Mouse (Mus musculus): ENCODE results near the gene Rab1b. TPM values are rescaled to one million over a fixed set of nuclear protein-coding genes. Genes with fewer than 3 reads are reported as not detected.

The Rab1b gene
- polyA plus RNA-seq (2015; fragmentation: Illumina TruSeq; extraction: RNeasy Lipid Tissue Mini Kit (QIAGEN cat#74804); ENCODE audit: insufficient read depth, low read depth, low replicate concordance), result 28.5 TPM

DNA sequence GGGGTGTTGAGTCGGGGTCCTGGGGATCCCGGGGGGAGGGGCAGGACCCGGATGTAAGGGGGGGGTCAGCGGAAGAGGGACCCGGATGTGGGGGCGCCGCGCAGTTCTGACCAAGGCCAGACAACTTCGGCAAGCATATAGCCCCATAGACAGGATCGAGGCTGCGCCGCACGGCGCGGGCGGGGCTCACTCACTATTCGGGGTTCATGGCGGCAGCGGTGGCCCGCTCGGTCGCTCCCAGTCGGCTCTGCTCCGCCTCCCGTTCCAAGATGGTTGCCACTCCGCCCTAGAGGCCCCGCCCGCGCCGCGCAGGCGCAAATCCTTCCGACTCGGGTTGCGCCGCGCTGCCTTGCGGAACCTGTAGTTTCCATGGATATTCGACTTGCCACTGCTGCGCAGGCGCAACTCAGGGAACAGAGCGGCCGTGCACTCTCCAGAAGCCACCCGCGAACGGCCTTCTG is at the start of gene Rab1b:
Gene Rab1b (minus strand): TSS at position 342 of the 461 bp plus-strand sequence.

DNA sequence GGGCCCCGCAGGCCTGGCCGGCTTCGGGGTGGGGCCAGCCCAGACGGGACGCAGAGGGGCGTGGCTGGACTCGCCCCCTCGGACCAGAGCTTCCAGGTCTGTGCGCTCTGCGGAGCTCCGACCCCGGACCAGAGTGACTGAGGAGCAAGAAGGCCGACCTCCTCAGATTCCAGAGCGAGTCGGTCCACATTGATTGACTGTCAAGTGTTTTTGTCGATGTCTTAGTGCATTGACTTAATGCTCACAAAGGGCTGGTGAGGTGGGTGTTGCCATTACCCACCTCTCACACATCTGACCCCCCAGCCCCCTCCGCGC is 11.5 kb upstream of the Rab1b start, which contains the start of gene Klc2:
Gene Klc2 (minus strand): TSS at position 177 of the 315 bp plus-strand sequence.

DNA sequence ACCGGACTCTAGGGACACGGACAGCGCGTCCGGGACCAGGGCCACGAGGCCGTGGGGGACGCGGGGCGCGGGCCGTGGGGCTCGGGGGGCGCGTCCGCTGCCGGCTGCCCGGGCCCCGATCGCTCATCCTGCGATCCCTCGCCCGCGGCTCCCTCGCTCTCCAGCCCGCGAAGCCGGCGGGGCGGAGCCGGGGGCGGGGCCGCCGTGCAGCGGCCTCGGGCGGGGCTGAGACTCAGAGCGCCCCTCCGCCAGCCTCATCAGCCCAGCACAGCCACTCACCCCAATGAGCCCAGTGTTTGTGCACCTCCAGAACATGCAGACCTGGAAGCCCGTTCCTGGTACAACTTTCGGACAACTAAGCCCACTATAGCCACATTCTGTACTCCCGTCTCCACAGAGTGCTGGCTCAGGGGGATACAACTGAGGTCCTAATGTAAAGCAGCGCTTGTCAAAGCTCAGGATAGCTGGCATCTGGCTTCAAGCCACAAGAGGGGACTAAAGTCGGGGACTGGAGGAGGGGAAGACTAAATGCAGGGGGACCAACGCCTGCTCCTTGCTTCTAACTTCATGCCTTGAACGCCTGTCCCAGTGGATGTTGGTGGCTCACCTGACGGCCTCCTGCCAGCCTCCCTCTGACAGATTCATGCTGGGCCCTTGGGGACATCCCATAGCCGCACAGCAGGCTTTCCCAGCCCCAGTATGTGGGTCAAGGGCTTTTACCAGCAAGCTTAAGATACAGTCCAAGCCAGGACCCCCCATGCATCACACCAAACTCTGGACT is 8.3 kb downstream of the Rab1b start, which contains the start of gene Cnih2:
Gene Cnih2 (minus strand): TSS at position 159 of the 781 bp plus-strand sequence.

DNA sequence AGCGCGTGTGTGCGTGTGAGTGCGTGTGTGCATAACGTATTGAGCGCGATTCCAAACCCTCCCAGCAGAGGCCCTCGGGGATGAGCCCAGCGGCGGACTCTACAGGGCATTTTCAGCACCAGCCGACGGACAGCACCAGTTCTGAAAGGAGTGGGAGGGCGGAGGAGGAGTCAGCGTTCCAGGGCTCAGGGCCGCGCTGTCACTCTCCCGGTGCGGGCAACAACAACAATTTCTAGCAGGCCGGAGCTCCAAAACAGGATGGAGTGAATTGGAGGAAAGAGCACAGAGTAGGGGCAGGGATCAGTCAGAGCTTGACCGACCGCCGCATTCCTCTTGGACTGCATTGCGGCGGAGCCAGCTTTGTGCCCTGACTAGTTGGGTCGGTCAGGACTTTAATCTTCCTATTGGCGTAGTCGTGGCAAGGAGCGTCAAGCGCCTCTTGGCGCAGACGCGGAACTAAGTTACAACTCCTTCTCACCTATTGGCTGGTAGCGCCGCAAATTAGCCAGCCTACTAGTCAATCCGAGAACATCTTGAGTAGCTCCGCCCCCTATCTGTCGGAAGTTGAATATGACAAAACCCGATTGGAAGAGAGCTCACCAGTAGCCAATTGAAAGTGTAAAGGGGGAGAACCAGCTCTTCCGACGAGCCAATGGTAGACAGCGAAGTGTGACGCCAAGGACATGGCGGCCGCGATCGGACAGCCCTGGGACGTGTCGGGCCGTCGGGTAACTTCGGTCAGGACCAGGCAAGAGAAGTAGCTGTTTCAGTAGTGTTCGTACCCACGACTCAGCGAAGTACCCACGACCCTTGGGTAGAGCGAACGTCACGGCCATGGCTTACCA is 18.8 kb downstream of the Rab1b start, which contains the start of gene Yif1a:
Gene Yif1a (plus strand): TSS at position 655 of the 845 bp plus-strand sequence.

DNA sequence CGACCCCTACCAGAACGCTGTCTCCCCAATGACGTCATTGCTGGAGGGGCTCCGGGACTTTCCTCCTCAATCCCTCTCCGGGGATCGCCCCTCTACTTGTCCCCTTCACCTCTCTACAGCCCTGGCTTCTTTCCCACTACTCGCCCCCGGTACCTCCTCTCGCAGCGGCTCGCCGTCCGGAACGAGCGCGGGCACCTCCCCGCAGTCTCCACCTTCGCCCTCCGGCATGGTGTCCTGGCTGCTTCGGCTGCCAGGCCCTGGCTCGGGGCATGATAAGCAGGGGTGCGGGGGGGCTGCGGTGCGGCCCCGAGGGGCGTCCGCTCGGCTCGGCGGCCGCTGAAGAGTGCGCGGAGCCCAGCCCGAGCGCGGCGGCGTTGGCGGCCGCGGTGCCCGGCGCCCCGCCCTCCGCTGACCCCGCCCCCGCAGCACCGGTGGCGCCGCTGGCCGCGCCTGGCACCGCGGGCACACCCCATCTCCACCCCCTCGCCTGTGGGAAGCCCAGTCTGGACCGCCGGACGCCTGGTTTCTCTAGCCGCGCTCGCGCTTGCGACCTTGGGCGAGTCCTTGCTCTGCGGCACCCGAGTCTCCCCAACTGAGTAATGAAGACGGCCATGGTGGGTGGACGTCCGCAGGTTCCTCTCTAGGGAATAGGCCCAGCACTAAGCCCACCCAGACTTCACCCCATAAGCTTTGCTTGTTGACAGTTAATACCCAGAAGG is 21.6 kb downstream of the Rab1b start, which contains the start of gene Tmem151a:
Gene Tmem151a (minus strand): TSS at position 387 of the 719 bp plus-strand sequence.

DNA sequence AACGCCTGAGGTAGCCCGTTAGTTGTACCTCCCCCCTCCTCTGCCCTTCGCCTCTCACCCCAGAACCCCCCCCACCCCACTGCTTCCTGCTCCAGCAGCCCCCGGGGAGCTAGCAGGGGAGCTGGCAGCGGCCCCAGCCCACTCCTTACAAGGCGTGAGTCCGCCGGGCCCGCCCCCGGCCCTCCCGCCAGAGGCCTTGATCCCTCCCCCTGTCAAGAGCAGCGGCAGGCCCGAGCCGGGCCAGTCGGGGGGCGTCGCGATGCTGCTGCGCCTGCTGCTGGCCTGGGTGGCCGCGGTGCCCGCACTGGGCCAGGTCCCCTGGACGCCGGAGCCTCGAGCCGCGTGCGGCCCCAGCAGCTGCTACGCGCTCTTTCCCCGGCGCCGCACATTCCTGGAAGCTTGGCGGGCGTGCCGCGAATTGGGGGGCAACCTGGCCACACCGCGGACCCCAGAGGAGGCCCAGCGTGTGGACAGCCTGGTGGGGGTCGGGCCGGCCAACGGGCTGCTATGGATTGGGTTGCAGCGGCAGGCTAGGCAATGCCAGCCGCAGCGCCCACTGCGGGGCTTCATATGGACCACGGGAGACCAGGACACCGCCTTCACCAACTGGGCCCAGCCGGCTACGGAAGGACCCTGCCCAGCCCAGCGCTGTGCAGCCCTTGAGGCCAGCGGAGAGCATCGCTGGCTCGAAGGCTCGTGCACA is 38.9 kb downstream of the Rab1b start, which contains the start of gene Cd248:
Gene Cd248 (plus strand): TSS at position 212 of the 703 bp plus-strand sequence.

DNA sequence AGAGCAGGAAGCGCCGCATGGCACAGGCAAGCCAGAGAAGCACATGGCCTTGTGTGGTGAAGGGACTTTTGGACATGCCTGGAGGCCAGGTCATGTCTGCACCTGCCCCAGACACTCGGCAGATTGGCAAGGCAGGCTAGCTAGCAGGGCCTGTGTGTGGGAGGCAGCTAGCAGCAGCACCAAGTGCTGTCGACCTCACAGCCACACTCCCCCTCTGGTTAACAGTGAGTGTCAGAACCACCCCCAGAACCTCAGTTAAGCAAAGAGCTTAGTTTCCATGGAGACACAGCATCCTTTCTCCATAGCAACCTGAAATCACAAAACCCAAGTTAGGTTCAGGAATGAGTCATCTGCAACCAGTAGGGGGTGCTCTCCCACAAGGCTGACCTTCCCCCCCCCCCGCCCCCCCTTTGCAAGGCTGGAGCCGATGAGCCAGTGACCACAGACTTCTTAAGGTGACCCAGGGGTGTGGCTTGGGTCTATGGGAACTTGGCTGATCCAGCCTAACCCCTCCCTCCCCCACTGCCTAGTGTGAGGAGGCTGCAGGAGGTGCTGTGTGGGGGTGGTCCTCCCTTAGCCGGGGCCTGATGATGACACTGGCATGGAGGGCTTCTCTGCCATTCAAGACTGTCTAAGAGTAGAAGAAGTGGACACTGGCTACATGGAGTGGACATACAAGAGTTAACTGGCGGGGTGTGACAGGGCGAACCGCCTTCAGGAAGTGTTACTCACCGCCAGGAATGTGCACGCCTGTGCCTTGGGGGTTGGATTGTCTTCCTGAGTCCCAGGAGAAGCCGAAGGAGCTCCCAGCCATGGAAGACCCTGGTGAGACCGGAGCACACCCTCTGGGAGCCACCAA is 56.6 kb downstream of the Rab1b start, which contains the start of gene Rin1:
Gene Rin1 (plus strand): TSS at position 435 of the 859 bp plus-strand sequence.

Other genes starting within 250 kb of the Rab1b start
- gene Actn3, start 229.2 kb downstream of the Rab1b start, polyA plus RNA-seq (2015; fragmentation: Illumina TruSeq; extraction: RNeasy Lipid Tissue Mini Kit (QIAGEN cat#74804); ENCODE audit: insufficient read depth, low read depth, low replicate concordance), result not detected
- 1.8 TPM for gene Zdhhc24, start 228.4 kb downstream of the Rab1b start, polyA plus RNA-seq (2015; fragmentation: Illumina TruSeq; extraction: RNeasy Lipid Tissue Mini Kit (QIAGEN cat#74804); ENCODE audit: insufficient read depth, low read depth, low replicate concordance)
- 1.2 TPM for gene Bbs1, start 200.4 kb downstream of the Rab1b start, polyA plus RNA-seq (2015; fragmentation: Illumina TruSeq; extraction: RNeasy Lipid Tissue Mini Kit (QIAGEN cat#74804); ENCODE audit: insufficient read depth, low read depth, low replicate concordance)
- gene Dpp3, start 178.8 kb downstream of the Rab1b start, polyA plus RNA-seq (2015; fragmentation: Illumina TruSeq; extraction: RNeasy Lipid Tissue Mini Kit (QIAGEN cat#74804); ENCODE audit: insufficient read depth, low read depth, low replicate concordance), result 16.6 TPM
- gene Peli3, start 163.9 kb downstream of the Rab1b start, polyA plus RNA-seq (2015; fragmentation: Illumina TruSeq; extraction: RNeasy Lipid Tissue Mini Kit (QIAGEN cat#74804); ENCODE audit: insufficient read depth, low read depth, low replicate concordance), result 0.83 TPM
- gene Mrpl11, start 144.9 kb downstream of the Rab1b start, polyA plus RNA-seq (2015; fragmentation: Illumina TruSeq; extraction: RNeasy Lipid Tissue Mini Kit (QIAGEN cat#74804); ENCODE audit: insufficient read depth, low read depth, low replicate concordance), result 13.0 TPM
- gene Npas4, start 116.8 kb downstream of the Rab1b start, polyA plus RNA-seq (2015; fragmentation: Illumina TruSeq; extraction: RNeasy Lipid Tissue Mini Kit (QIAGEN cat#74804); ENCODE audit: insufficient read depth, low read depth, low replicate concordance), result 0.54 TPM
- gene Slc29a2, start 83.2 kb downstream of the Rab1b start, polyA plus RNA-seq (2015; fragmentation: Illumina TruSeq; extraction: RNeasy Lipid Tissue Mini Kit (QIAGEN cat#74804); ENCODE audit: insufficient read depth, low read depth, low replicate concordance), result 1.0 TPM
- 0.83 TPM for gene B4gat1, start 68.2 kb downstream of the Rab1b start, polyA plus RNA-seq (2015; fragmentation: Illumina TruSeq; extraction: RNeasy Lipid Tissue Mini Kit (QIAGEN cat#74804); ENCODE audit: insufficient read depth, low read depth, low replicate concordance)
- gene AC124502.3, start 68.2 kb downstream of the Rab1b start, polyA plus RNA-seq (2015; fragmentation: Illumina TruSeq; extraction: RNeasy Lipid Tissue Mini Kit (QIAGEN cat#74804); ENCODE audit: insufficient read depth, low read depth, low replicate concordance), result 3.4 TPM
- gene Brms1, start 65.7 kb downstream of the Rab1b start, polyA plus RNA-seq (2015; fragmentation: Illumina TruSeq; extraction: RNeasy Lipid Tissue Mini Kit (QIAGEN cat#74804); ENCODE audit: insufficient read depth, low read depth, low replicate concordance), result 5.6 TPM
- 2.4 TPM for gene Rin1, start 56.6 kb downstream of the Rab1b start, polyA plus RNA-seq (2015; fragmentation: Illumina TruSeq; extraction: RNeasy Lipid Tissue Mini Kit (QIAGEN cat#74804); ENCODE audit: insufficient read depth, low read depth, low replicate concordance)
- gene Cd248, start 39.0 kb downstream of the Rab1b start, polyA plus RNA-seq (2015; fragmentation: Illumina TruSeq; extraction: RNeasy Lipid Tissue Mini Kit (QIAGEN cat#74804); ENCODE audit: insufficient read depth, low read depth, low replicate concordance), result 15.5 TPM
- 3.4 TPM for gene Tmem151a, start 21.5 kb downstream of the Rab1b start, polyA plus RNA-seq (2015; fragmentation: Illumina TruSeq; extraction: RNeasy Lipid Tissue Mini Kit (QIAGEN cat#74804); ENCODE audit: insufficient read depth, low read depth, low replicate concordance)
- 17.2 TPM for gene Yif1a, start 18.5 kb downstream of the Rab1b start, polyA plus RNA-seq (2015; fragmentation: Illumina TruSeq; extraction: RNeasy Lipid Tissue Mini Kit (QIAGEN cat#74804); ENCODE audit: insufficient read depth, low read depth, low replicate concordance)
- gene Cnih2, start 8.6 kb downstream of the Rab1b start, polyA plus RNA-seq (2015; fragmentation: Illumina TruSeq; extraction: RNeasy Lipid Tissue Mini Kit (QIAGEN cat#74804); ENCODE audit: insufficient read depth, low read depth, low replicate concordance), result 0.92 TPM
- gene Klc2, start 11.5 kb upstream of the Rab1b start, polyA plus RNA-seq (2015; fragmentation: Illumina TruSeq; extraction: RNeasy Lipid Tissue Mini Kit (QIAGEN cat#74804); ENCODE audit: insufficient read depth, low read depth, low replicate concordance), result 5.4 TPM
- 3.9 TPM for gene Pacs1, start 166.0 kb upstream of the Rab1b start, polyA plus RNA-seq (2015; fragmentation: Illumina TruSeq; extraction: RNeasy Lipid Tissue Mini Kit (QIAGEN cat#74804); ENCODE audit: insufficient read depth, low read depth, low replicate concordance)
- gene Sf3b2, start 188.4 kb upstream of the Rab1b start, polyA plus RNA-seq (2015; fragmentation: Illumina TruSeq; extraction: RNeasy Lipid Tissue Mini Kit (QIAGEN cat#74804); ENCODE audit: insufficient read depth, low read depth, low replicate concordance), result 39.5 TPM
- not detected for gene Gal3st3, start 191.3 kb upstream of the Rab1b start, polyA plus RNA-seq (2015; fragmentation: Illumina TruSeq; extraction: RNeasy Lipid Tissue Mini Kit (QIAGEN cat#74804); ENCODE audit: insufficient read depth, low read depth, low replicate concordance)
- gene Catsper1, start 228.7 kb upstream of the Rab1b start, polyA plus RNA-seq (2015; fragmentation: Illumina TruSeq; extraction: RNeasy Lipid Tissue Mini Kit (QIAGEN cat#74804); ENCODE audit: insufficient read depth, low read depth, low replicate concordance), result not detected
- 3.7 TPM for gene Cst6, start 242.5 kb upstream of the Rab1b start, polyA plus RNA-seq (2015; fragmentation: Illumina TruSeq; extraction: RNeasy Lipid Tissue Mini Kit (QIAGEN cat#74804); ENCODE audit: insufficient read depth, low read depth, low replicate concordance)

Measured in pancreas, adult 10 weeks (tissue).